Mouse (Mus musculus): ENCODE results near the gene Lpp.

DNA sequence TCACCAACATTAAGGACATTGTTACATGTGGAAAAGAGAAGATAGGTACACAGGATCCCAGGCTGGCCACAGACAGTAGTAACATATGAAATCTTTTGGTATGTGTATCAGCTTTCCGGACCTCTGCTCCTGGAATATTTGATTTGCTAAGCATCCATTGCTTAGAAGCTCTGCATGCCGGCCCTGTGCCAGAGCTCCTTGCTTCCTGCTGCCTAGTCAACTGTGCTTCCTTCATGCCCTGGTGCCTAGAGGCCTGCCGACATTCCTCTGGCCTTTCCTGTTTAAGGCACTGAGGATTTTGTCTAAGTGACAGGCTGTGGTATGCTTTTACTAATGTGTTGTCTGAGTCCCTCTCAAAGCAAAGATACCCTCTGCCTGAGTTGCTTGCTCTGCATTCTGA is 493.0 kb downstream of the Lpp start:
- no peak for TF ChIP-seq POLR2A (IDR thresholded peaks at IDR 0.05; ENCODE audit: insufficient read depth, low read depth, low read length)
- TF ChIP-seq EP300 (IDR thresholded peaks at IDR 0.05; ENCODE audit: insufficient read depth, low read depth, low read length) = no peak
- TF ChIP-seq CTCF (IDR thresholded peaks at IDR 0.05) = no peak
